Mouse (Mus musculus) urinary bladder, postnatal 36 days (tissue): ENCODE data around the gene Fgfr2.
A peak's percentile ranks its signal among the peaks of the same experiment; 100 is the strongest.

Experiments
- DNase-seq, 2 experiments: peaks; one replicate each; pipeline ENCODE4 v3.0.0; 2022; ENCODE audit warnings: low spot score in 2 of 2, mixed read lengths in 1 of 2

Gene Fgfr2

GRCm38 (mm10) chr7:130991174-130991789, 2131.9 kb downstream of the Fgfr2 start:
- no peak for DNase-seq

GRCm38 (mm10) chr7:130989371-130989770, 2133.8 kb downstream of the Fgfr2 start:
- DNase-seq, result no peak

- no peak for DNase-seq
Observed at GRCm38 (mm10) chr7:130988146-130988545, 2135.0 kb downstream of the Fgfr2 start.

GRCm38 (mm10) chr7:130985716-130986115, 2137.4 kb downstream of the Fgfr2 start:
- DNase-seq, result peak in 1 of 2 experiments; percentile 40

- no peak for DNase-seq
Observed at GRCm38 (mm10) chr7:130985193-130985592, 2138.0 kb downstream of the Fgfr2 start.

GRCm38 (mm10) chr7:130984294-130984693, 2138.9 kb downstream of the Fgfr2 start:
- DNase-seq, result no peak

- DNase-seq, result no peak
Observed at GRCm38 (mm10) chr7:130982881-130983280, 2140.3 kb downstream of the Fgfr2 start.

- DNase-seq, result peak in 1 of 2 experiments; percentile 34
Observed at GRCm38 (mm10) chr7:130982371-130982770, 2140.8 kb downstream of the Fgfr2 start.

- peak; percentile 32 to 52 for DNase-seq
Observed at GRCm38 (mm10) chr7:130980130-130980529, 2143.0 kb downstream of the Fgfr2 start.

GRCm38 (mm10) chr7:130978545-130978944, 2144.6 kb downstream of the Fgfr2 start:
- DNase-seq, result no peak

- DNase-seq, result peak; percentile 77 to 87
Observed at GRCm38 (mm10) chr7:130977794-130978521, 2145.2 kb downstream of the Fgfr2 start.

GRCm38 (mm10) chr7:130976305-130976935, 2146.7 kb downstream of the Fgfr2 start:
- no peak for DNase-seq

GRCm38 (mm10) chr7:130972767-130973166, 2150.4 kb downstream of the Fgfr2 start:
- DNase-seq, result peak in 1 of 2 experiments; percentile 48

- DNase-seq, result no peak
Observed at GRCm38 (mm10) chr7:130969507-130969906, 2153.6 kb downstream of the Fgfr2 start.

- no peak for DNase-seq
Observed at GRCm38 (mm10) chr7:130969076-130969475, 2154.1 kb downstream of the Fgfr2 start.

GRCm38 (mm10) chr7:130968537-130968936, 2154.6 kb downstream of the Fgfr2 start:
- DNase-seq, result peak; percentile 23 to 52

- no peak for DNase-seq
Observed at GRCm38 (mm10) chr7:130967901-130968300, 2155.2 kb downstream of the Fgfr2 start.

- DNase-seq, result no peak
Observed at GRCm38 (mm10) chr7:130966876-130967275, 2156.3 kb downstream of the Fgfr2 start.

GRCm38 (mm10) chr7:130966451-130966850, 2156.7 kb downstream of the Fgfr2 start:
- DNase-seq, result no peak

- peak in 1 of 2 experiments; percentile 48 for DNase-seq
Observed at GRCm38 (mm10) chr7:130965909-130966365, 2157.2 kb downstream of the Fgfr2 start.

GRCm38 (mm10) chr7:130965396-130965795, 2157.8 kb downstream of the Fgfr2 start:
- no peak for DNase-seq

GRCm38 (mm10) chr7:130964686-130965085, 2158.5 kb downstream of the Fgfr2 start:
- DNase-seq, result peak; percentile 23 to 53

GRCm38 (mm10) chr7:130961429-130961828, 2161.7 kb downstream of the Fgfr2 start:
- no peak for DNase-seq
